In the genomic region with DNA sequence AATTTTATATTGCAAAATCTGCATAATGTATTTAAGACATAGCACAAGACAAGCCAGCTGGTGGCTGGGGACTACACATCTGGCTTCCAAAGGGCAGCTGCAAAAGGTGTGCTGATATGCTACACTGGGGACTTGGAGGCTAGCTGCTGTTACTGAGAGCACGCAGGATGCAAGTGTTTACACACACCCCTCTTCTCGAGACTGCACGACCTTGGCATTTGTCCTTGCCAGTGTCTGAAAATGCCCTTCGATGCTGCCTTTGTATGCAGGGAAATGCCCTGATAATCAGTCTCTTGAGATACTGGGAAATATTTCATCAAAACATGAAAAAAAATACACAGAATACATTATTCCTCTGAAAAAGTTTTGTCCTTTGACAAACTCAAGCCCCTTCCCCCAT, we compare ENCODE assay signal across 20 mouse cellular contexts.
"Had no signal": no experiment of that assay in that cellular context is flagged by ENCODE, and none has a peak within 500 bp of the region (broad histone marks: within the 10 kb centered on the region; RNA-seq: fewer than 3 reads in every experiment).

No protein-coding gene starts in this region.

- H3K4me3 ChIP-seq: layer of hippocampus, adult 2 months; left cerebral cortex, adult 2 months; liver, embryonic 13.5 days; midbrain, embryonic 12.5 days; midbrain, embryonic 15.5 days; neural tube, embryonic 12.5 days; neural tube, embryonic 15.5 days; stomach, embryonic 15.5 days had no signal

- DNase-seq: kidney, adult 2 months; kidney, postnatal 25 days; layer of hippocampus, adult 9-11 months; layer of hippocampus, postnatal 36 days; liver, embryonic 13.5 days; lung, adult 2 months; lung, postnatal 14 days; retina, postnatal 1 day; right cerebral cortex, postnatal 25 days; spleen, adult 18-20 months; thymus, postnatal 25 days had no signal

- H3K27ac ChIP-seq: kidney, postnatal 0 days; layer of hippocampus, adult 2 months; left cerebral cortex, adult 2 months; liver, embryonic 13.5 days; macrophage; midbrain, embryonic 12.5 days; midbrain, embryonic 15.5 days; neural tube, embryonic 12.5 days; neural tube, embryonic 15.5 days; stomach, embryonic 15.5 days had no signal

- H3K9me3 ChIP-seq: liver, embryonic 13.5 days; midbrain, embryonic 12.5 days; midbrain, embryonic 15.5 days; neural tube, embryonic 12.5 days; neural tube, embryonic 15.5 days; stomach, embryonic 15.5 days had no signal

- H3K4me2 ChIP-seq: liver, embryonic 13.5 days; midbrain, embryonic 12.5 days; midbrain, embryonic 15.5 days; neural tube, embryonic 12.5 days; neural tube, embryonic 15.5 days; stomach, embryonic 15.5 days had no signal

- H3K36me3 ChIP-seq: liver, embryonic 13.5 days; midbrain, embryonic 12.5 days; midbrain, embryonic 15.5 days; neural tube, embryonic 12.5 days; neural tube, embryonic 15.5 days; stomach, embryonic 15.5 days had no signal

- ATAC-seq: midbrain, embryonic 15.5 days had no signal

- H3K27me3 ChIP-seq: liver, embryonic 13.5 days; midbrain, embryonic 12.5 days; midbrain, embryonic 15.5 days; neural tube, embryonic 12.5 days; neural tube, embryonic 15.5 days; stomach, embryonic 15.5 days had no signal

- H3K9ac ChIP-seq: liver, embryonic 13.5 days; midbrain, embryonic 12.5 days; midbrain, embryonic 15.5 days; neural tube, embryonic 12.5 days; neural tube, embryonic 15.5 days; stomach, embryonic 15.5 days had no signal

- H3K4me1 ChIP-seq: liver, embryonic 13.5 days; midbrain, embryonic 12.5 days; midbrain, embryonic 15.5 days; neural tube, embryonic 12.5 days; neural tube, embryonic 15.5 days; stomach, embryonic 15.5 days had no signal
